Mouse (Mus musculus) liver, embryonic 14.5 days (tissue): ENCODE data around the gene Anks1b.

ENCODE experiments used
- CTCF ChIP-seq: IDR thresholded peaks from 2 replicates; pipeline ENCODE4 v1.5.1; 2016; ENCODE audit warnings: antibody characterized with exemption, low read depth, control low read depth
- EP300 ChIP-seq: IDR thresholded peaks from 2 replicates; pipeline ENCODE4 v1.6.1; 2016; ENCODE audit warnings: antibody characterized with exemption, low read depth

DNA sequence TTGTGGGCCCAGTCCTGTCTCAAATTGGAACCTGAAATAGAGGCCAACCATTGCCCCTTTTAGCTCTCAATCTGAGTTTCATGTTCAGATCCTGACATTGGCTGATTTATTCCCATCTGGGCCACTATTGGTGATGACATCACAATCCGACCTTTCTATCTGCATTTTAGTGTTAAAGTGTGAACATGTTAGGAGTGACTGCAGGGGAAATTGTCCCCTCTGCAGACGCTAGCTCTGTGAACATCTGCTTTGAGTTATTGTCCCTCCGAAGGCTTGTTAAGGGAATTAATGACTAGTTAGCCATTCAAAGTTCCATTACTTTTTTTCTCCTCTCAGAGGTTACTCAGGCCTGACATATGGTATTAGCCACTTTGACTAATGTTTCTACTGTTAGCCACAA is 810.5 kb downstream of the Anks1b start:
- TF ChIP-seq CTCF (no peak), EP300 (no peak)
